Mouse (Mus musculus) ES-CJ7 (cell line): ENCODE results near the gene Pinlyp.

Experiments
- DNase-seq: peaks from one replicate; pipeline ENCODE4 v3.0.0; 2011; ENCODE audit warnings: low read depth, low spot score

Pinlyp gene

DNA sequence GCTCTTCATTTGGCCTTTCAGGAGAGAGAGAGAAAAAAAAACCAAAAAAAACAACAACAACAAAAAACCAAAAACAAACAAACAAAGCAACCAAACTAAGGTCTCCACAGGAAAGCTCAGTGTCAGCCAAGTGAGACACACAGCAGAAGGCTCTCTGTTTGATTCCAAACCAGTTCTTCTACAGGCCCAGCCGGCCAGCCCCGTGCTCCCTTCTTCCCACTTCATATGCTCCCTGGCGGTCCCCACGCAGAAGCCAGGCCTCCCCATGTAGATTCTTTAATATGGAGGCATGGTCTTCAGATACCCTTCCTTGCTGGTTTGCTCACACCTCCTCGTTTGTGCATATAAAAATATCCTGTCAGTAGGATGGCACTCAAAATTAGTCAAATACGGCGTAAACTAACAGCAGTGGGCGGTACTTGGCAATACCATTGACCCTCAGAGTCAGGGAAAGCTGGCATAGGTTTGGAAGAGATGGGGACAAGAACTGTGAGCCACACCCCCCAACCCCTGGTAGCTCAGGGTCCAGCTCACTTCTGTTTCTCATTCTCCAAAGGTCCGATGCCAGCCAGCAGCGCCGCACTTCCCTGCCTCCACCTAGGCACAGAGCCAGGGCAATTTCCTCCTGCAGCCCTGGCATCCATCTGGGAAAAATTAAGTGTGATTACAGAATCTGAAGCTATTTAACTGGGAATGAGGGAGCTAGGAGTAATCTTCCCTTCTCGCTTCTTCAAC is 20.1 kb downstream of the Pinlyp start:
- DNase-seq, result no peak

DNA sequence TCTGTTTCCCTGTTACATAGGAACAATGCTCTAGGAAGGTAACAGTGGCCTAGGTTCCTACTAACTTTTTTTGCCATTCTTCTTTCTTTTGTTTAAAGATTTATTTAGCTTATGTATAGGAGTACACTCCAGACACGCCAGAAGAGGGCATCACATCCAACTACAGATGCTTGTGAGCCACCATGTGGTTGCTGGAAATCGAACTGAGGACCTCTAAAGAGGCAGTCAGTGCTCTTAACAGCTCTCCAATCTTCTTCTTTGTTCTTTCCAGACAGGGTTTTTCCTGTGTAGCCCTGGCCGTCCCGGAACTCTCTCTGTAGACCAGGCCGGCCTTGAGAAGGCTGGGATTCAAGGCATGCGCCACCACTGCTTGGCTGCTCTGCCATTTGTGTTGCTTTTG is 20.9 kb downstream of the Pinlyp start:
- peak; percentile 76 for DNase-seq

DNA sequence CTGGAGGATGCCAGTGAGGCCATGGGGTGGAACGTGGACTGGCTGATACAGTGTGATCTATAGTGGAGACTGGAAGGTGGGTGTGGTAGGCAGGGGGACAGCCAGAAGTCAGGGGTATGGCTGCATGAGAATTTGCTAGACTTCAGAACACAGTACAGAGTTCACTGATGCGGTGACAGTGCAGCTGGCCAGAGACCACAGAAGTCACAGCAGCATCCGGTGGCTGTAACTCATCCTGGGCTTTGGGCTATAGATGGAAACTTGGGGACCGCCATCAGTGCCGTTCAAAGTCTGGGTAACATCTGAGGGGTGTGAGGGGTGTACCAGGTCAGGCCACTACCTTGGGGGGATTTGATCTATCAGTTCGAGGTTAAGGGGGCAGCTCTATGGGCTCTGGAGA is 22.2 kb downstream of the Pinlyp start:
- no peak for DNase-seq

DNA sequence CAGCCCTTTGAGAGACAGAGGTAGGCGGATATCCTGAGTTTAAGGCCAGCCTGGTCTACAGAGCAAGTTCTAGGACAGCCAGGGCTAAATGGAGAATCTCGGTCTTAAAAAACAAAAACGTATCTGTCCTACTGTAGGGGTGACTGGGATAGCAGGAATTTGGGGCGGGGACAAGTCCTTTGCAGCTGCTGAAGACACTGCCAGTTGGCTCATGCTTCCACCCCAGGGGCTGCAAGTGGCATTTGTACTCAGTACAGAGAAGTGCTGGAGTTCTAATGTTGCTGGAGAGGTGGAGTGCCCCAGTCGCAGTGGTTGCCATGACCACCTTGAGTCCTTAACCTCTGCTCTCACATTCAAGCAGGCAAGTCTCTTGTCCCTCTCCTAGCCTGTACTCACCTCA is 23.1 kb downstream of the Pinlyp start:
- DNase-seq, result no peak

DNA sequence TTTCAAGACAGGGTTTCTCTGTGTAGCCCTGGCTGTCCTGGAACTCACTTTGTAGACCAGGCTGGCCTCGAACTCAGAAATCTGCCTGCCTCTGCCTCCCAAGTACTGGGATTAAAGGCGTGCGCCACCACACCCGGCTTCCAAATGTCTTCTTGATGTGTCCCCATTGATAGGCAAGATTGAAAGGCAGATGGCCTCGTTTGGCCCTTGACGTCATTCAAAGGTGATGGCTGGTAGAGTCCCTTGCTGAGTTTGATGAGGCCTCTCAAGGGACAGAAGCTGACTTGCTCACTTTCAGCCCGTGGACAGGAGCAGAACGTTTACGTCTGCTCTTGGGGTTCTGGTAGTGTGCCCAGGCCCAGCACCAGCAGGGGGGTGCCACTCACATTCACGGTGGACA is 25.9 kb downstream of the Pinlyp start:
- peak; percentile 65 for DNase-seq

DNA sequence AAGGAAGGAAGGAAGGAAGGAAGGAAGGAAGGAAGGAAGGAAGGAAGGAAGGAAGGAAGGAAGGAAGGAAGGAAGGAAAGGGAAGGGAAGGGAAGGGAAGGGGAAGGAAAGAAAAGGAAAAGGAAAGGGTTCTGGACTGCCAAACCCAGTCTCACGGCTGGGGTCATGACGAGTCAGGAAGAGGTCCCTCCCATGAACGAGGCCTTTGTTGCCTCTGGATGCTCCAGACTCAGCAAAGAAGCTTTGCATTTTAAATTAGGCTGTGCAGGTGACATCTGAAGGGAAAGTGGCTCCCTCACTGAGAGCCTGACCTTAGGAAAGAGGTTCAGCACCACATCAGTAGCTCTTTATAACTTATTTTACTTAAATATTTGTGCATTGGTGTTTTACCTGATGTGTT is 26.8 kb downstream of the Pinlyp start:
- peak; percentile 77 for DNase-seq

DNA sequence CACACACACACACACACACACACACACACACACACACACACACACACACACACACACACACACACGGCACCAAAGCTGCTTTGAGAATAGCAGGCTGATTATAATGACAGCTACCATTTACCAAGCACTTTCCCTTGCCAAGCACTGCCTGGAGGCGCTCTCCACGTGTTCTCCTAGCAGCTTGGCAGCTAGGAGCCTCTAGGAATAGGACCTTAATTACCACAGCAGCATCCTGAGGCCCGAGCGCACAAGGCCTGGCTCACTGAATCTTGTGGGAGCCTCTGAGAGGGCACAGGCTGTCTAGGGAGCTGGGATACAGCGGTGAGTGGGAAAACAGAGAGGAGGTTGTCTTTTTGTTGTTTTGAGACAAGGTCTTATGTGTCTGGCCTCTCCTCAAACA is 28.3 kb downstream of the Pinlyp start:
- no peak for DNase-seq

DNA sequence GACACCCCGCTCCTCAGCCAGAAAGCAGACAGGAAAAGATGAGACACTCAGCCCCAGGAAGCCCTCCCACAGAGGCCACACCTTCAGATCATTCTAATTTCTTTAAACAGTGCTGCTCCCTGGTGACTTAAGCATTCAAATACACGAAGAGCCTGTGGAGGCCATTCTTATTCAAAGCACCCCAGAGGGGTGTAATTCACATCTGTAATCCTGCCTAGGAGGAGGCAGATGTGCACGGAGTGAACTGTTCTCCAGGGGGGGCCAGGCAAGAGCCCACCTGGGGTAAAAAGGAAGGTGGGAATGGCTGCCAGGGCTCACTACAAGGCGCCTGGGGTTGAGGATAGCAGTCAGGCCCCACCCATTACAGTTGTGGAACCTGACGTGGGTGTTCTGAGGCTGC is 28.8 kb downstream of the Pinlyp start:
- peak; percentile 97 for DNase-seq

DNA sequence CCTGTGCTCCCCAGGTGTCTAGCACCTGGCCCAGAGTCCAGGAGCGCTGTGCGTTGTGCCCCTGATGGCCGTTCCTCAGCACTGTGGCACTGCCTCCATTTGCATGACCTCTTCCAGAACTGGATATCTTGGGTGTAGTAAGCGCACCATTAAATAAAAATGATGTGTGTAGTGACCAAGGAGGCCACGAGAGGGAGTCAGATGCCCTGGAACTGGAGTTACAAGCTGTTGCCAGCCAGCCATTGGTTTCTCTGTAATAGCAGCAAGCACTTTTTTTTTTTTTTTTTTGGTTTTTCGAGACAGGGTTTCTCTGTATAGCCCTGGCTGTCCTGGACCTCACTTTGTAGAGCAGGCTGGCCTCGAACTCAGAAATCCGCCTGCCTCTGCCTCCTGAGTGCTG is 29.6 kb downstream of the Pinlyp start:
- peak; percentile 92 for DNase-seq

DNA sequence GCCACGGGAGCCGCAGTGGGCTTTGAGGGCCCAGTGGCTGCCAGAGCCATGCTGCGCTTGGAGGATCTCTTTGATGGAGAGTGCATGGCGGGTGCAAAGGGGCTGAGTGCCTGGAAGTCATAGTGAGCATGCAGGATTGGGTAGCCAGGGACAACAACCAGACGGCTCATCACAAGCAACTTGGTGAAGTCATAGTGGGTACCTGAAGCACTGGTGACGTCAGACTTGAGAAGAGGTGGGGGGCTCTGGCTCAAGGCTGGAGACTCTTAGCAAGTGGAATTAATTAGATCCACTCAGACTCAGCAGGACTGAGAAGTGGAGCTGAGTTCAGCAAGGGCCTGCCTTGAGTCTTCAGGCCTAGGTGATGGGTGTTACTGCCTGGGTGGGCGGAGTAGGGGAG is 33.6 kb downstream of the Pinlyp start, which contains the start of gene AC161166.1:
Gene AC161166.1, minus strand, starts transcription at position 101 of the 400 bp plus-strand sequence.
- DNase-seq, result no peak

DNA sequence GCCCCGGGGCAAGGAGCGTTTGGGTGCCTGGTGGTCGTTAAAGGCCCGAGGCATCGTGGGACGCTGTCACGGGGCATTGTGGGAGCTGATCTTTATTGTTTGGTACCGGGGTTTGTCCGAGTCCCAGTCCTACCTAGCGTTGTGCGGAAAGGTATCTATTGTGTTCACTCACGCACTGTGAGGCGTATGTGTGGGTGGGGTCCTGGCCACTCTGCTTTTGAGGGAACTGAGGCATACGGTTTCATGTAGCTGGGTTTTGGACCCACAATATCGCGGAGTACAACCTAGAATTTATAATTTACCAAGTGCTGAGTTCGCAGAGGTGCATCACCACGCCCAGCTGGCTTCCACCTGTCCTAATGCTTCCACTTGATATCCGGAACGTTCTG is 38.2 kb downstream of the Pinlyp start:
- DNase-seq, result no peak

DNA sequence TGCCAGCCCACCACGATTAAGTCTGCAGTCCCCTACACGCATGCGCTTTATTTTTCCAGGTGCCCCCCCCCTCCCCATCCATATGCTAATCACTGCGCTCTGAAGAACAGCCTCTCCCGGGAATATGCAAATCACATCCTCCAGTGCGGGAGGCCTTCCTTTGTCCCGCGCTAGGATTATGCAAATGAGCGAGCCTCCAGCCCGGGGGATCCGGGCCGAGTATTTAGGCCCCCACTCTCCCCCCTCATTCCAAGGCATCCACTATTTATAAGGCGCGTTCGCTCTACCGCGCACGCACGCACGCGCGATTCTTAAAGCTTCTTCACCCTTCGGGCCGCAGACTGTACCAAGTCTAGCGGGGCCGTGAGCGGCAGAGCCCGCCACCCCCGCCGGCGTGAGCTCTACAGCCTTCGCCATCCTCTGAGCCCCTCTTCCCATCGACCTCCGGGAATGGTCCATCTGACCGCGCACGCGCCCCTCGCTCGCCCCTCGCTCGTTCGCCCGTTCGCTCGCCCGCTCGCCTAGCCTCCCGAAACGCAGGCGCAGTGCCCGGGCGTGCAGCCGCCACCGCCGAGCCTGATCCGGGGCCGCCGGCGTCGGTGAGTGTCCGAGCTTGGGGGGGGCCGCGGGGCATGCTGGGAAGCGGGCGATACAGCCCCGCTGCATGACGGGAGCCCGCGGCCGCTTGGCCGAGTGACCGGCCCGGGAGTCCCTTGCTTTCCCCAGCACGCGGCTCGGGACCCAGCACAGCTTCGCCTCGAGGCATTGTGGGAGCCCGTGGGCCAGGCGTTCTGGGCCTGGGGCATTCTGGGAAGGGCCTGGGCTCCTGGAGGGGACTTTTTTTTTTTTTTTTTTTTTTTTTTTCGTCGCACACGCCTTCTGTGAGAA is 38.8 kb downstream of the Pinlyp start, which contains the start of gene Zfp428:
Gene Zfp428, plus strand, starts transcription at position 169 of the 888 bp plus-strand sequence.
- peak; percentile 97 for DNase-seq

DNA sequence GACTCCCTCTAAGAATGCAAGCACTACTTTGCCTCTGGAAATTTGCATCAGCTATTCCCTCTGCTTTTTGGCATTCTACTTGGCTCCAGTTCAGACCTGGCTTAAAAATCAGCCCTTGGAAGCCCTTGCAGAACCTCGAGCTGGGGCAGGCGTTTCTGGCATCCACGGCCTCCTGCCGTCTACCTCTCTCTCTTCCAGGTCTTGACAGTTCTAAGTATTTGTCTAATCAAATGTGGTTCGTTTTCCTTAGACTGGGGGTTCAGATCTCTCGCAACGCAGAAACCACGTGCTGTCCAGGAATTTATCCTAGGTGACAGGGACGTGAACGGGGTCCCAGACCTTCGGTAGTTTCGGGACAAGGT is 39.5 kb downstream of the Pinlyp start:
- DNase-seq, result no peak

DNA sequence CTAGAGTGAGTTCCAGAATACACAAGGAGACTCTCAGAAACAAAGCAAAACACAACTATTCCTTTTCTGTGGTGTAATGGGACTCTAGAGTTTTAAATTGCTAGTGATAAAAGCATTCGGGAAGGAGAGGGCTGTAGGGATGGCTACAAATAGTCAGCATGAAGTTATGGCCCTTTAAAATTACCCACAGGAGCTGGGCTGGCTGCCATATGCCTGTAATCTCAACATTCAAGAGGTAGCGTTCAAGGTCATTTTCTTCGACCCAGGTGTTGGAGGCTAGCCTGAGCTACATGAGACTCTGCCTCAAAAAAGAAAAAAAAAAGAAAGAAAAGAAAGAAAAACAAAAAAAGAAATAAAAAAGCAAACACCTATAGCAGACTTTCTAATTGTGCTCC is 39.9 kb downstream of the Pinlyp start:
- no peak for DNase-seq

DNA sequence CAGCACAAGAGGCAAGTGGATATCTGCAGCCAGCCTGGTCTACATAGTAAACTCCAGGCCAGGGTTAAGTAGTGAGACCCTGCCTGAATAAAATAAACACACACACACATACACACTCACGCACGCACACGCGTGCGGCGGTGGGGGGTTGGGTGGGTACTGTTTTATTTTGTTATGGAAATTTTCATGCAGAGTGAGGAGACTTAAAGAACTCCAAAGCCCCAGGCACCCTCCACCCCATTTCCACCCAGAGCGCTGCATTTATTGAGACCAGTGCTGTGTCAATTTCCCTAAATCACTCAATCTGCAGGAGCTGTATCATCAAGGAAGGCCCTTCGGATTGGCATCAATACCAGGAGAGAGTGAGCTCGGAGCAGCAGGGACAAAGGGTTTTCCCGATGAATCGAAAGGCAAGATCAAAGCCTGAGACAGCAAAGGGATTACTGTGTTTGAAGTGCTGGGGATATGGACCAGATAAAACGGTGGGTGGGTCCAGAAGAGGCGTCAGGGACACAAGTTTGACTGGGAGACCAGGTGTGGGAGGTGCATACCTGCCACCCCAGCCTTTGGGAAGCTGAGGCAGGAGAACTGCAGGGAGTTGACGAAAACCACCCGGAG is 40.4 kb downstream of the Pinlyp start:
- DNase-seq, result peak; percentile 79

DNA sequence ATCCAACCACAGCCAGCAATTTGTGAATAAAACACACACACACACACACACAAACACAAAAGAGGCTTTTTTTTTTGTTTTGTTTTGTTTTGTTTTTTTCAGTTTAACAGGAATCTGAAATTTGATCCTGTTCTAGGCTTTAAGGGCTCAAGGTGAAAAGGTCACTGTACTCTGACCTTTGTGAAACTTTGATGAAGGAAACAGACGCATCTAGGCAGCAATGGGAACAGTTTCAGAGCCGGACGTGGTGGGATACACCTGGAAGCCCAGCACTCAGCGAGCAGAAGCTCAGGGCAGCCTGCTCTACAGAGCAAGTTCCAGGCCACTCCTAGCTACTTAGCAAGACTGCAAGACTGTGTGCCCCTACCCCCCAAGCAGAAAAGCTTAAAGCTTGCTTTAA is 41.0 kb downstream of the Pinlyp start:
- peak; percentile 91 for DNase-seq

DNA sequence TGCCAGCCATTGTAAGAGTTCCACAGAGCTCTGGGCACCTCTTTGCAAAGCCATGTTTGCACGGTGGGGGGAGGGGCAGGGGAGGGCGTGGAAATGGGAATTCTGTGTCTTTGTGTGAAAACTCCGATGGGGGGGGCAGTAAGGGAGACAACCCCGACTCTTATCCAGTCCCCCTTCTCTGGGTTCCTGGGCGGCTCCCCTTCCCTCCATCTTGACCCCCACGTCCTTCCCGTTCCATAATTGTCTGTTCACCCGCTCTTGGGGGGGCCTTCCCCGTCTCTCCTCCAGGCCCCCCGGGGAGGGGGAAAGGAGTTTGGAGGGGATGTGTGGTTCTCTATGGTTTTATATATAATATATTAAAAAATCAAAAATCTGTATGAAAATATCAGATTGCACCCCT is 41.9 kb downstream of the Pinlyp start:
- no peak for DNase-seq

DNA sequence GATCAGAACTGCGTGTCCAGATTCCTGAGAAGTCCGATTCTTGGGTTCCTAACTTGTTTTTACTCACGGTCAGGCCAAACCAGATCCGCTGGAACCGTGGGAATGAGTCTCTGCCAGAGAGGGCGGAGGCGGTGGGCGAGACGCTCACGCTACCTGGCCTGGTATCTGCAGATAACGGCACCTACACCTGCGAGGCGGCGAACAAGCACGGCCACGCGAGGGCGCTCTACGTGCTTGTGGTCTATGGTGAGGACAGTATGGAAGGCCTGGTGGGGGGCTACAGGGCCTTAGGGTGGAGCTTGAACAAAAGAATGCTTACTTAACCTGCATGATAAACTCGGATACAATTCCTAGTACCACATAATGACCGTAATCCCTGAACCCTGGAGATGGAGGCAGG is 44.4 kb downstream of the Pinlyp start:
- DNase-seq, result peak; percentile 82

DNA sequence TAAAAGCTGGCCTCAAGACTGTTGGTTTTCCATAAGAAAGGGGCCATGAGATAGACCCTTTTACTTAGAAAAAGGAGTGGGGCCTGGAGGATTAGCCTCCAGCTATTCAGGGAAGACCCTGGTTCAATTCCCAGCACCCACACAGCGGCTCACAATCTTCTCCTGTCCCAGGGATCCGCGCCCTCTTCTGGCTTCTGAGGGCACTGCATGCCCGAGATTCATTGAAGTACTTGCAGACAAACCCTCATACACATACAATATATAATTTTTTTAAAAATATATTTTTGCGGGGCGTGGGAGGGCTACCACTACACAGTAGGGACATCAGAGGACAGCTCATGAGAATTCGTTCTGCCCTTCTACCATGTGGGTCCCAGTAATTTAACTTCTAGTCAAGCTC is 45.0 kb downstream of the Pinlyp start:
- DNase-seq, result peak; percentile 83

DNA sequence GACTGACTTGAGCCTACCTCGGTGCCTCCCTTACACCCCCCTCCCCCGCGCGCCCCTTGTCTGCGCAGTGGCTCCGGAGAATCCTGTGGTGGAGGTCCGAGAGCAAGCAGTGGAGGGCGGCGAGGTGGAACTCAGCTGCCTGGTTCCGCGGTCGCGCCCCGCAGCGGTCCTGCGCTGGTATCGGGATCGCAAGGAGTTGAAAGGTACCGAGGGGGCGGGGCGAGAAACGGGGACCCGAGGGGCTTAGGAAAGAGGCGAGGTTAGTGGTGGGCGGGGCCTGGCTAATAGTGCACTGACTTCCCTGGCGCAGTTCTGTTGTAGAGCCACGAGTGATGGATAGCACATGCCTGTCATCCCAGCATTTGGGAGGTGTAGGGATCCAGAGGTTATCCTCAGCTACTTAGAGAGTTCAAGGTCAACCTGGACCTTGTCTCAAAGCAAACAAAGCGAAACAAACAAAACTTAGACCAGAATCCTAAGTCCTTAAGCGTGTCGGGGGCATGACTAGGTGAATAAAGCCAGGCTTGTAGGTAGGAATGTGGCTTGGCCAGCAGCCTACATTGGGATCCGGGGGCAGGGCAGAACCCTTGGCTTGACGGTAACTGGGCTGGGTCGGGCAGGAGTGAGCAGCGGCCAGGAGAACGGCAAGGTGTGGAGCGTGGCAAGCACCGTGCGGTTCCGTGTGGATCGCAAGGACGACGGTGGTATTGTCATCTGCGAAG is 45.9 kb downstream of the Pinlyp start:
- peak; percentile 80 for DNase-seq
